Mouse (Mus musculus) spleen, postnatal 10 days (tissue): ENCODE measurements around the gene Gm4216.
"Not testable (repeated sequence)": the region's sequence is repeated elsewhere in the genome, so short reads cannot be mapped to it uniquely, and the experiment has no call there.

Experiments used
- DNase-seq, 2 experiments: peaks; one replicate each; pipeline ENCODE4 v3.0.0; 2021 to 2022; ENCODE audit warnings: low spot score in 2 of 2

The Gm4216 gene

GRCm38 (mm10) chr7:23019823-23020222 lies at the start of gene Gm4216:
Gene Gm4216 (minus strand): TSS chr7:23019923.
- not testable (repeated sequence) for DNase-seq

- not testable (repeated sequence) for DNase-seq
These were observed 47.6 kb upstream of the Gm4216 start, which contains the start of gene Gm8720 for GRCm38 (mm10) chr7:23067356-23067755. Gene Gm8720 (minus strand): TSS chr7:23067456.

- not testable (repeated sequence) for DNase-seq
These were observed 35.5 kb upstream of the Gm4216 start, which contains the start of gene Vmn1r163 for GRCm38 (mm10) chr7:23055240-23055639. Gene Vmn1r163 (plus strand): TSS chr7:23055540.

- DNase-seq = not testable (repeated sequence)
These were observed 35.1 kb downstream of the Gm4216 start, which contains the start of gene Gm4214 for GRCm38 (mm10) chr7:22984573-22984972. Gene Gm4214 (minus strand): TSS chr7:22984673.
